Mouse (Mus musculus) CH12.LX (cell line): ENCODE measurements at regions not wholly inside any gene's neighbourhood (a gene's known extent, or its start where the extent isn't known, plus 50 kb on each side); places are given as distances from the start of the nearest gene placed in this dataset.
"Not testable (repeated sequence)": the region's sequence is repeated elsewhere in the genome, so short reads cannot be mapped to it uniquely, and the experiment has no call there.

ENCODE experiments used
- DNase-seq: peaks from one replicate; pipeline ENCODE4 v3.0.0-alpha.2; 2013; ENCODE audit errors: extremely low read depth
- H3K27ac ChIP-seq: 2 replicates; pipeline ENCODE4 v1.5.1; 2012; ENCODE audit warnings: low read depth, mild to moderate bottlenecking, control low read depth, moderate library complexity; ENCODE audit not compliant: insufficient read depth
- H3K27me3 ChIP-seq: replicated peaks from 2 replicates; pipeline ENCODE3; 2012; ENCODE audit warnings: inconsistent platforms
- H3K36me3 ChIP-seq, 2 experiments: replicated peaks in 1 of 2; 2 replicates each; pipeline versions ENCODE3 to v1.6.1; 2012; ENCODE audit warnings: inconsistent platforms in 1 of 2, low read length in 1 of 2, mild to moderate bottlenecking in 1 of 2, mixed read lengths in 1 of 2, moderate library complexity in 1 of 2; ENCODE audit not compliant: control insufficient read depth in 1 of 2, insufficient read depth in 1 of 2
- H3K4me1 ChIP-seq, 2 experiments: 2 replicates each; pipeline ENCODE4 v1.6.1; 2012; ENCODE audit warnings: inconsistent platforms in 1 of 2, moderate library complexity in 1 of 2; ENCODE audit not compliant: insufficient read depth in 2 of 2, control insufficient read depth in 1 of 2
- H3K4me2 ChIP-seq: 2 replicates; pipeline ENCODE4 v1.6.1; 2012; ENCODE audit warnings: low read depth, mild to moderate bottlenecking, control low read depth; ENCODE audit not compliant: poor library complexity, insufficient read depth, severe bottlenecking
- H3K4me3 ChIP-seq, 3 experiments: fragments of 150-350 bp in 1 of 3; sonication (generic) in 1 of 3; replicated peaks in 1 of 3; 2 replicates each; pipeline versions ENCODE3 to v1.5.1; 2011 to 2012; ENCODE audit warnings: low read depth in 2 of 3, low read length in 2 of 3, mild to moderate bottlenecking in 2 of 3, moderate library complexity in 2 of 3, control low read depth in 1 of 3, improper control_type of control experiment in 1 of 3, inconsistent platforms in 1 of 3, mixed read lengths in 1 of 3; ENCODE audit not compliant: poor library complexity in 1 of 3
- H3K79me2 ChIP-seq: replicated peaks from 2 replicates; pipeline ENCODE4 v1.6.1; 2012; ENCODE audit warnings: mild to moderate bottlenecking, moderate library complexity; ENCODE audit not compliant: control insufficient read depth, poor library complexity, insufficient read depth, severe bottlenecking; ENCODE audit errors: extremely low read depth
- H3K9ac ChIP-seq: 2 replicates; pipeline ENCODE4 v1.6.1; 2012; ENCODE audit warnings: low read depth, mild to moderate bottlenecking, control low read depth, moderate library complexity; ENCODE audit not compliant: insufficient read depth
- H3K9me3 ChIP-seq: replicated peaks from 2 replicates; pipeline ENCODE3; 2012; ENCODE audit warnings: low read length, inconsistent platforms, mixed read lengths
- CHD1 ChIP-seq: IDR thresholded peaks from 2 replicates; pipeline ENCODE4 v1.6.1; 2012; ENCODE audit warnings: low read depth, low read length, improper control_type of control experiment, inconsistent platforms
- CTCF ChIP-seq, 2 experiments: IDR thresholded peaks in 1 of 2; conservative IDR thresholded peaks in 1 of 2; 2 replicates each; pipeline ENCODE4 v1.5.1; 2011 to 2012; ENCODE audit warnings: low read depth in 2 of 2, low read length in 2 of 2, improper control_type of control experiment in 1 of 2, inconsistent platforms in 1 of 2, mild to moderate bottlenecking in 1 of 2, moderate library complexity in 1 of 2
- EP300 ChIP-seq: IDR thresholded peaks from 2 replicates; pipeline ENCODE4 v1.6.1; 2011; ENCODE audit warnings: low read length, improper control_type of control experiment
- IRF4 ChIP-seq: IDR thresholded peaks from 2 replicates; pipeline ENCODE4 v1.6.1; 2014; ENCODE audit warnings: low read depth, mild to moderate bottlenecking, inconsistent platforms, low read length, improper control_type of control experiment
- JUN ChIP-seq: IDR thresholded peaks from 2 replicates; pipeline ENCODE4 v1.6.1; 2011; ENCODE audit warnings: low read depth, mild to moderate bottlenecking, low read length, improper control_type of control experiment, moderate library complexity; ENCODE audit not compliant: insufficient read depth
- NELFE ChIP-seq: IDR thresholded peaks from 2 replicates; pipeline ENCODE4 v1.6.1; 2011; ENCODE audit warnings: low read depth, low read length, improper control_type of control experiment
- PAX5 ChIP-seq: IDR thresholded peaks from 2 replicates; pipeline ENCODE4 v1.6.1; 2012; ENCODE audit warnings: low read length, inconsistent platforms, mixed read lengths
- USF2 ChIP-seq: conservative IDR thresholded peaks from 2 replicates; pipeline ENCODE4 v1.6.1; 2011; ENCODE audit warnings: low read depth, low read length, improper control_type of control experiment
- ZKSCAN1 ChIP-seq: IDR thresholded peaks from 2 replicates; pipeline ENCODE4 v1.6.1; 2012; ENCODE audit warnings: low read depth, inconsistent platforms, low read length, improper control_type of control experiment, borderline replicate concordance
- ZNF384 ChIP-seq: IDR thresholded peaks from 2 replicates; pipeline ENCODE4 v1.6.1; 2012; ENCODE audit warnings: low read depth, low read length, improper control_type of control experiment, inconsistent platforms
- dilution Hi-C: fragments of 300-500 bp; cut with MboI; formaldehyde crosslinking; loops from 2 replicates; pipeline ENCODE4 v1.14.3; 2020; ENCODE audit warnings: low sequenced_read_pairs; ENCODE audit not compliant: extremely low pct_unique_long_range_greater_than_20kb, extremely low pct_ligation_motif_present
- in situ Hi-C: fragments of 300-500 bp; cut with MboI; formaldehyde crosslinking; loops from 3 replicates; pipeline ENCODE4 v1.14.3; 2019; ENCODE audit warnings: low sequenced_read_pairs, low pct_ligation_motif_present, low pct_unique_long_range_greater_than_20kb, mixed read lengths

- H3K9ac ChIP-seq = no peak overlapping the region
- no peaks in the 10 kb centered on the region for H3K79me2 ChIP-seq
- H3K4me2 ChIP-seq = no peak overlapping the region
- TF ChIP-seq JUN = no peak
- TF ChIP-seq USF2 = no peak
- TF ChIP-seq ZNF384 = no peak
- no peak for TF ChIP-seq EP300
- TF ChIP-seq CHD1 = no peak
- TF ChIP-seq IRF4 = no peak
- no peak for TF ChIP-seq NELFE
- TF ChIP-seq ZKSCAN1 = no peak
- dilution Hi-C loops (no loop called here), in situ Hi-C loops (no loop called here)
- peaks cover 2 to 18% of the 10 kb centered on the region in 2 experiments; a peak in 3 of 4 replicates for H3K4me1 ChIP-seq
- H3K27ac ChIP-seq = no peak overlapping the region
- DNase-seq = no peak
- no peaks in the 10 kb centered on the region for H3K36me3 ChIP-seq
- H3K27me3 ChIP-seq = no peaks in the 10 kb centered on the region
- no peak overlapping the region for H3K4me3 ChIP-seq
- H3K9me3 ChIP-seq = peaks cover 51% of the 10 kb centered on the region
These were observed 193.4 kb downstream of the Tcp10c start for GRCm38 (mm10) chr17:13547657-13548360.

GRCm38 (mm10) chr17:13549975-13550895, 195.9 kb downstream of the Tcp10c start:
- Histone ChIP-seq H3K27me3 (no peaks in the 10 kb centered on the region), H3K27ac (no peak overlapping the region), H3K9me3 (peaks cover 42% of the 10 kb centered on the region), H3K4me1 (no peaks in the 10 kb centered on the region), H3K9ac (no peak overlapping the region), H3K4me3 (no peak overlapping the region), H3K4me2 (no peak overlapping the region), H3K36me3 (no peaks in the 10 kb centered on the region), H3K79me2 (no peaks in the 10 kb centered on the region)
- dilution Hi-C loops (no loop called here), in situ Hi-C loops (no loop called here)
- TF ChIP-seq PAX5 (0 out of 2 replicates have a peak, but pooled peaks have one; percentile 46), CTCF (conservative IDR thresholded peaks at IDR 0.05 in 1 of 2, IDR thresholded peaks at IDR 0.05 in 1 of 2; ENCODE audit: low read depth in 2 of 2, low read length in 2 of 2) (no peak)
- no peak for DNase-seq

GRCm38 (mm10) chr17:13550896-13551267, 196.5 kb downstream of the Tcp10c start:
- H3K79me2 ChIP-seq, H3K4me1 ChIP-seq, H3K9ac ChIP-seq, H3K4me2 ChIP-seq, H3K4me3 ChIP-seq, dilution Hi-C loops, H3K36me3 ChIP-seq, DNase-seq, in situ Hi-C loops, H3K27ac ChIP-seq, H3K27me3 ChIP-seq: not testable (repeated sequence)
- peaks cover 42% of the 10 kb centered on the region for H3K9me3 ChIP-seq

- H3K36me3 ChIP-seq, H3K27me3 ChIP-seq, in situ Hi-C loops, H3K4me1 ChIP-seq, DNase-seq, dilution Hi-C loops, H3K4me3 ChIP-seq, H3K79me2 ChIP-seq, H3K4me2 ChIP-seq, H3K9ac ChIP-seq: not testable (repeated sequence)
- peaks cover 36% of the 10 kb centered on the region for H3K9me3 ChIP-seq
- H3K27ac ChIP-seq = peak overlapping the region; percentile 0; the same call in 1 of the 2 replicates
These were observed 197.5 kb downstream of the Tcp10c start for GRCm38 (mm10) chr17:13551693-13552404.
